Mouse (Mus musculus) brain, embryonic 18.5 days (tissue): ENCODE measurements at regions not wholly inside any gene's neighbourhood (a gene's known extent, or its start where the extent isn't known, plus 50 kb on each side); places are given as distances from the start of the nearest gene placed in this dataset.

Source experiments
- DNase-seq: peaks from one replicate; pipeline ENCODE4 v3.0.0-alpha.2; 2012; ENCODE audit warnings: low read depth, low spot score

- peak; percentile 16 for DNase-seq
Measured at GRCm38 (mm10) chr8:99870850-99871249, 454.6 kb upstream of the Cdh8 start.
